Mouse (Mus musculus) brain, embryonic 14.5 days (tissue): ENCODE results near the gene Olfr680-ps1. TPM values are rescaled to one million over a fixed set of nuclear protein-coding genes. Genes with fewer than 3 reads are reported as not detected.
"Not testable (repeated sequence)": the region's sequence is repeated elsewhere in the genome, so short reads cannot be mapped to it uniquely, and the experiment has no call there.

Experiments
- DNase-seq: peaks from one replicate; pipeline ENCODE4 v3.0.0-alpha.2; 2011; ENCODE audit warnings: low read depth
- CTCF ChIP-seq: fragments of 200-500 bp; IDR thresholded peaks from 2 replicates; pipeline ENCODE4 v1.5.1; 2012; ENCODE audit warnings: inconsistent platforms, mild to moderate bottlenecking, moderate library complexity, borderline replicate concordance; ENCODE audit not compliant: insufficient read depth, insufficient read length; ENCODE audit errors: extremely low read depth
- POLR2A ChIP-seq: fragments of 200-500 bp; IDR thresholded peaks from 2 replicates; pipeline ENCODE4 v1.6.1; 2012; ENCODE audit warnings: mild to moderate bottlenecking, inconsistent platforms, borderline replicate concordance; ENCODE audit not compliant: poor library complexity, insufficient read depth, insufficient read length, severe bottlenecking; ENCODE audit errors: extremely low read depth
- polyA plus RNA-seq: library from polyadenylated mRNA; depleted of rRNA; stranded (reverse); fragments of >200 nt; gene quantifications from 2 replicates; pipeline ENCODE4 v1.2.3, GENCODE M21; 2012; rRNA removed

Gene Olfr680-ps1
- polyA plus RNA-seq, result not detected in 2 replicates

DNA sequence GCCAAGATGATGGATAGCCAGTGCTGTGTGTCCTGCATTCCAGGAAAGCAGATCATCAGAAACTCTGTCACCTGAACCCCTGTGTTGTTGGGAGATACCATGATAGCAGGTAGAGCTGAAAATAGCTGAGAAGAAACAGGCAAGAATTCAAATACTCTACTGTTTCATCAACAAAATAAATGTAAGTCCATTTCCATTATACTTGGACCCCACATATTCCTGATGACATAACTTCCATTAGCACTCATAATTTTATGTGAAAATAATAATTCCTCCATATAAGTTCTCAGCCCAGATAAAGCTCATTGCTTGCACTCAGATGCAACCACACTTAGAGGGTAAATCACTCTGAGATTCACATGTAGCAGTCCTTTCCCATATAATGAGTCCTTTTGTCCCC is at the start of gene Olfr680-ps1:
Gene Olfr680-ps1, minus strand, starts transcription at position 101 of the 400 bp plus-strand sequence.
- DNase-seq, result not testable (repeated sequence)

DNA sequence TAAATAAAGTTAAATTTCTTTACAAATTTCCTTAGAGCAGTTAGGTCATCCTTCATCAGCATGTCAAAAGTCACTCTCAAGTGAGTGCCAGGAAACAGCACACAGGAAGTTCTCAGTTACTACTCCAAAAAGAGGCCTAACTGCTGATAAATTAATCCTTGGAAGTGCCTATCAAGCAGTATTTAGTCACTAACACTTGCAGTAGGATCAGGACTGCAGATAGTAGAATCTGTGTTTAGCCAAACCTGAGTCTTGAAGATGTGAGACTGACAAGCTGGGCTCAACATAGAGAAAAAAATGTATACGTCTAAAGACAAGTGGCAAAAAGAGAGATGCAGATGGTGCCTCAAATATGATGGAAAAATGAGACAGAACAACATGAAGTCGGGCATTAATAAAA is 48.7 kb upstream of the Olfr680-ps1 start:
- TF ChIP-seq POLR2A (no peak), CTCF (no peak)
- DNase-seq, result no peak

DNA sequence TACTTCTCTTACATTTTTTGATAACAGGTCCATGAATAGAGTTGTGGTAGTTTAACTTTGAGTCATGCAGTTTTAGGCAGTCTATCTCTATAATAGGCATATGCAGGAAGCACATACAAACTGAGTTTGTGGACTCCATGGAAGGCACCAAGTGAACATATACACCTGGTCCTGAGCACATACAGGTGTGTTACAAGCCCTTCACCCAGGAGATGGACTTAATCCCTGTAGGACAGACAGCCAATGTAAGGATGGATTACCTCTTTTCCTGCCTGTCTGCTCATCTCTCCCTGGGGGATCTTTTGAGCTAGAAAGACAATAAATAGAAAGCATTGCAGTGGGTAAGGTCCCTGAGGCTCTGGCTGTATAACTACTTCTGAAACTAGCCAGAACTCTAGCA is 23.9 kb upstream of the Olfr680-ps1 start, which contains the start of gene Olfr681:
Gene Olfr681, plus strand, starts transcription at position 301 of the 400 bp plus-strand sequence.
- TF ChIP-seq CTCF, result no peak
- TF ChIP-seq POLR2A, result no peak
- DNase-seq, result no peak

- DNase-seq, result no peak
- TF ChIP-seq CTCF, result no peak
- no peak for TF ChIP-seq POLR2A
Observed at GRCm38 (mm10) chr7:105080905-105081304, 11.7 kb downstream of the Olfr680-ps1 start, which contains the start of gene Olfr679. TSS of gene Olfr679 (plus strand) at chr7:105081205.

GRCm38 (mm10) chr7:105064175-105064574 is 28.4 kb downstream of the Olfr680-ps1 start, which contains the start of gene Olfr678:
TSS of gene Olfr678 (plus strand) at chr7:105064475.
- DNase-seq, result no peak
- no peak for TF ChIP-seq POLR2A
- no peak for TF ChIP-seq CTCF

DNA sequence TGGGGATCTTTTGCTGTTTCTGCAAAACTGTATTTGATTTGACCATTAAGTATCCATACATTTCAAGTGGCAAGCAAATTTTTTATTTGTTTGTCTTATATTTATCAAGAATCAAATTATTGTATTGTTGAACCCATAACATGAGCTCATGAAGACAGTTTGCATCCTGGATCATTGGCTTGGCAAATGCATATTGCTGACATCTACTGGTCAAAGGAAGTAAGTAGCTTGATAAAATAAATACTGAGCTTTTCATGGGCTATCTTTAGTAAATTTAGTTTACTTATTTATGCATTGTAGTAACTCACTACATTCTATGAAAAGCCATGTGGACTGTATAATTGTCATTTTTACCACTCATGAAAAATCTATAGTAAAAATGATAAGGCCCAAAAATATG is 33.7 kb downstream of the Olfr680-ps1 start:
- TF ChIP-seq CTCF (no peak), POLR2A (no peak)
- peak; percentile 16 for DNase-seq

Other genes starting within 250 kb of the Olfr680-ps1 start
- gene Usp17la, start 235.8 kb downstream of the Olfr680-ps1 start, polyA plus RNA-seq, result not detected in 2 replicates
- gene Olfr665, start 214.8 kb downstream of the Olfr680-ps1 start, polyA plus RNA-seq, result not detected in 2 replicates
- not detected in 2 replicates for gene Olfr666, start 196.9 kb downstream of the Olfr680-ps1 start, polyA plus RNA-seq
- gene Olfr667, start 171.3 kb downstream of the Olfr680-ps1 start, polyA plus RNA-seq, result not detected in 2 replicates
- not detected in 2 replicates for gene Olfr668, start 164.8 kb downstream of the Olfr680-ps1 start, polyA plus RNA-seq
- not detected in 2 replicates for gene Olfr669, start 158.6 kb downstream of the Olfr680-ps1 start, polyA plus RNA-seq
- not detected in 2 replicates for gene Olfr670, start 130.2 kb downstream of the Olfr680-ps1 start, polyA plus RNA-seq
- gene Olfr671, start 113.7 kb downstream of the Olfr680-ps1 start, polyA plus RNA-seq, result not detected in 2 replicates
- not detected in 2 replicates for gene Olfr672, start 90.8 kb downstream of the Olfr680-ps1 start, polyA plus RNA-seq
- not detected in 2 replicates for gene Olfr675, start 64.4 kb downstream of the Olfr680-ps1 start, polyA plus RNA-seq
- not detected in 2 replicates for gene Olfr676, start 60.1 kb downstream of the Olfr680-ps1 start, polyA plus RNA-seq
- gene Olfr677, start 41.4 kb downstream of the Olfr680-ps1 start, polyA plus RNA-seq, result not detected in 2 replicates
- not detected in 2 replicates for gene Olfr678, start 28.3 kb downstream of the Olfr680-ps1 start, polyA plus RNA-seq
- gene Olfr679, start 11.6 kb downstream of the Olfr680-ps1 start, polyA plus RNA-seq, result not detected in 2 replicates
- not detected in 2 replicates for gene Olfr681, start 24.0 kb upstream of the Olfr680-ps1 start, polyA plus RNA-seq
- gene Olfr683, start 54.2 kb upstream of the Olfr680-ps1 start, polyA plus RNA-seq, result not detected in 2 replicates
- not detected in 2 replicates for gene Olfr684, start 70.8 kb upstream of the Olfr680-ps1 start, polyA plus RNA-seq
- gene Olfr685, start 93.2 kb upstream of the Olfr680-ps1 start, polyA plus RNA-seq, result not detected in 2 replicates
- gene Olfr686, start 114.7 kb upstream of the Olfr680-ps1 start, polyA plus RNA-seq, result not detected in 2 replicates
- gene Olfr688, start 195.3 kb upstream of the Olfr680-ps1 start, polyA plus RNA-seq, result not detected in 2 replicates
- gene Olfr689, start 218.3 kb upstream of the Olfr680-ps1 start, polyA plus RNA-seq, result not detected in 2 replicates
- gene Olfr690, start 241.3 kb upstream of the Olfr680-ps1 start, polyA plus RNA-seq, result 0.26 and 0.40 TPM in 2 replicates
- gene Olfr691, start 249.5 kb upstream of the Olfr680-ps1 start, polyA plus RNA-seq, result 0.31 and 0.40 TPM in 2 replicates